Mouse (Mus musculus) spleen, adult 2 months (tissue): Measurements from ENCODE around the gene Stk4.

Experiments
- CTCF ChIP-seq: fragments of 200-500 bp; IDR thresholded peaks from 2 replicates; pipeline ENCODE4 v1.5.1; 2011; ENCODE audit warnings: mild to moderate bottlenecking, inconsistent platforms; ENCODE audit not compliant: insufficient read depth, insufficient read length, insufficient replicate concordance; ENCODE audit errors: extremely low read depth
- POLR2A ChIP-seq: fragments of 200-500 bp; IDR thresholded peaks from 2 replicates; pipeline ENCODE4 v1.6.1; 2011; ENCODE audit warnings: low read depth, low read length, inconsistent platforms

- TF ChIP-seq POLR2A (no peak), CTCF (no peak)
Measured at GRCm38 (mm10) chr2:164072109-164072508, 2.0 kb downstream of the Stk4 start.
